In genomic region chr14:95927810-95928785, GRCm38 (mm10) we compare ENCODE assay signal across 20 mouse cellular contexts. TPM values are rescaled to one million over a fixed set of nuclear protein-coding genes. Genes with fewer than 3 reads are reported as not detected.
DNase-seq lines count a peak whose midpoint lies in the region; ATAC-seq and TF ChIP-seq lines count a peak whose summit lies in the region.
"Had no signal": no experiment of that assay in that cellular context is flagged by ENCODE, and none has a peak within 500 bp of the region (broad histone marks: within the 10 kb centered on the region; RNA-seq: fewer than 3 reads in every experiment).

No protein-coding gene starts in this region.

- no peak overlapping the region for H3K4me3 ChIP-seq in lung, embryonic 14.5 days (ENCODE audit: low read depth, low read length)
- H3K4me3 ChIP-seq in MEL (ENCODE audit: control insufficient read depth in 1 of 2, insufficient read depth in 1 of 2, low read depth in 2 of 2, low read length in 2 of 2): no peak overlapping the region
- H3K4me3 ChIP-seq: forebrain, embryonic 12.5 days; heart, adult 2 months; midbrain, embryonic 12.5 days had no signal

- no peak for TF ChIP-seq CTCF in lung, embryonic 14.5 days (IDR thresholded peaks at IDR 0.05; ENCODE audit: low read depth)
- peak in 2 of 3 experiments; percentile 1 to 7; a peak in 1 of 6 replicates for TF ChIP-seq CTCF in MEL (IDR thresholded peaks at IDR 0.05 in 2 of 3, conservative IDR thresholded peaks at IDR 0.05 in 1 of 3; ENCODE audit: control insufficient read depth in 1 of 3, insufficient read depth in 1 of 3, low read depth in 2 of 3, low read length in 3 of 3, poor library complexity in 1 of 3, severe bottlenecking in 1 of 3)

- H3K4me2 ChIP-seq in lung, embryonic 14.5 days: no peak overlapping the region
- H3K4me2 ChIP-seq: forebrain, embryonic 12.5 days; liver, embryonic 11.5 days; midbrain, embryonic 12.5 days had no signal

- H3K9ac ChIP-seq in lung, embryonic 14.5 days: no peak overlapping the region
- H3K9ac ChIP-seq in MEL (ENCODE audit: control insufficient read depth, low read depth, low read length, poor library complexity, severe bottlenecking): no peak overlapping the region
- H3K9ac ChIP-seq: forebrain, embryonic 12.5 days; midbrain, embryonic 12.5 days had no signal

- no peaks in the 10 kb centered on the region for H3K9me3 ChIP-seq in lung, embryonic 14.5 days (ENCODE audit: low read depth, low read length)
- H3K9me3 ChIP-seq in MEL (replicated peaks; ENCODE audit: insufficient read depth, low read length): no peaks in the 10 kb centered on the region
- H3K9me3 ChIP-seq: forebrain, embryonic 12.5 days; midbrain, embryonic 12.5 days had no signal

- TF ChIP-seq RAD21 in MEL (IDR thresholded peaks at IDR 0.05; ENCODE audit: low read depth, low read length): peak; percentile 47

- ATAC-seq in lung, embryonic 14.5 days (ENCODE audit: insufficient read depth): no peak
- peak; percentile 48; the same call in 1 of the 2 replicates for ATAC-seq in megakaryocyte progenitor cell, adult 5-6 weeks (replicated peaks; ENCODE audit: poor library complexity)

- TF ChIP-seq EP300 in MEL (IDR thresholded peaks at IDR 0.05; ENCODE audit: low read depth in 1 of 2, low read length in 2 of 2): no peak

- no peaks in the 10 kb centered on the region for H3K27me3 ChIP-seq in lung, embryonic 14.5 days (ENCODE audit: insufficient read depth, low read length)
- no peaks in the 10 kb centered on the region for H3K27me3 ChIP-seq in MEL (ENCODE audit: control insufficient read depth in 1 of 2, insufficient read depth in 2 of 2, low read length in 2 of 2)
- H3K27me3 ChIP-seq: CH12.LX; forebrain, embryonic 12.5 days; midbrain, embryonic 12.5 days had no signal

- H3K36me3 ChIP-seq in lung, embryonic 14.5 days (ENCODE audit: insufficient read depth): no peaks in the 10 kb centered on the region
- H3K36me3 ChIP-seq in MEL (ENCODE audit: control insufficient read depth in 1 of 2, insufficient read depth in 2 of 2, low read length in 2 of 2): no peaks in the 10 kb centered on the region
- H3K36me3 ChIP-seq: forebrain, embryonic 12.5 days; midbrain, embryonic 12.5 days had no signal

- WGBS in lung, embryonic 14.5 days: 56% methylated on average over 3 of the region's 3 CpGs

- no peaks in the 10 kb centered on the region for H3K79me2 ChIP-seq in MEL (ENCODE audit: control insufficient read depth, insufficient read depth, low read length, poor library complexity)

- no peak overlapping the region for H3K27ac ChIP-seq in lung, embryonic 14.5 days (ENCODE audit: low read depth)
- H3K27ac ChIP-seq in MEL (ENCODE audit: control insufficient read depth, low read depth, low read length): no peak overlapping the region
- H3K27ac ChIP-seq: forebrain, embryonic 12.5 days; heart, adult 2 months; midbrain, embryonic 12.5 days had no signal

- no peak for TF ChIP-seq POLR2A in MEL (IDR thresholded peaks at IDR 0.05; ENCODE audit: control insufficient read depth in 1 of 2, insufficient read depth in 1 of 2, low read depth in 1 of 2, low read length in 2 of 2, poor library complexity in 1 of 2)

- peak; percentile 3 to 6 for DNase-seq in kidney, adult 8-10 months
- no peak for DNase-seq in kidney, postnatal 25 days
- peak; percentile 63 for DNase-seq in lung, embryonic 14.5 days
- DNase-seq in lung, postnatal 14 days: no peak
- DNase-seq in MEL (ENCODE audit: low read depth, low spot score): peak; percentile 16
- DNase-seq in spleen, postnatal 14 days (ENCODE audit: low spot score in 2 of 2): no peak
- DNase-seq: adrenal gland, postnatal 14 days; cerebellum, adult 8-10 months; heart, adult 2 months; thymus, adult 2 months had no signal

- no peaks in the 10 kb centered on the region for H3K4me1 ChIP-seq in lung, embryonic 14.5 days (ENCODE audit: insufficient read depth)
- no peaks in the 10 kb centered on the region for H3K4me1 ChIP-seq in MEL (ENCODE audit: control insufficient read depth in 1 of 2, insufficient read depth in 2 of 2, low read length in 2 of 2)
- H3K4me1 ChIP-seq: forebrain, embryonic 12.5 days; midbrain, embryonic 12.5 days had no signal

TF ChIP-seq in MEL, 35 proteins besides CTCF, POLR2A, EP300 and RAD21:
- TF ChIP-seq NELFE (IDR thresholded peaks at IDR 0.05; ENCODE audit: low read depth, low read length) (no peak), CHD2 (IDR thresholded peaks at IDR 0.05; ENCODE audit: low read length) (no peak), ZKSCAN1 (IDR thresholded peaks at IDR 0.05; ENCODE audit: low read depth, low read length) (no peak), UBTF (IDR thresholded peaks at IDR 0.05; ENCODE audit: borderline replicate concordance, insufficient read depth, low read depth, low read length) (no peak), MAZ (IDR thresholded peaks at IDR 0.05; ENCODE audit: low read depth, low read length) (no peak), ZNF384 (IDR thresholded peaks at IDR 0.05; ENCODE audit: low read depth, low read length) (no peak), KAT2A (conservative IDR thresholded peaks at IDR 0.05; ENCODE audit: low read depth, low read length) (no peak), POLR2AphosphoS2 (IDR thresholded peaks at IDR 0.05; ENCODE audit: low read length) (no peak), POLR2AphosphoS5 (IDR thresholded peaks at IDR 0.05; ENCODE audit: borderline replicate concordance, low read depth, low read length) (no peak), BHLHE40 (IDR thresholded peaks at IDR 0.05; ENCODE audit: borderline replicate concordance, low read depth, low read length) (no peak), USF1 (IDR thresholded peaks at IDR 0.05; ENCODE audit: low read depth, low read length) (no peak), GATA1 (IDR thresholded peaks at IDR 0.05; ENCODE audit: low read depth, low read length) (no peak), USF2 (IDR thresholded peaks at IDR 0.05; ENCODE audit: borderline replicate concordance in 1 of 2, insufficient read depth in 1 of 2, low read depth in 1 of 2, low read length in 2 of 2) (no peak), HCFC1 (IDR thresholded peaks at IDR 0.05; ENCODE audit: low read depth, low read length) (no peak), RCOR1 (IDR thresholded peaks at IDR 0.05; ENCODE audit: low read depth, low read length) (no peak), MAFK (IDR thresholded peaks at IDR 0.05; ENCODE audit: borderline replicate concordance, low read depth, low read length) (no peak), ELF1 (IDR thresholded peaks at IDR 0.05; ENCODE audit: low read depth, low read length) (no peak), NRF1 (IDR thresholded peaks at IDR 0.05; ENCODE audit: insufficient read depth, low read depth, low read length, poor library complexity, severe bottlenecking) (no peak)

RNA-seq across cellular contexts. Expression of gene 4921530L21Rik, which starts 47.0 kb away (rescaled TPM):
- not detected in 2 replicates for polyA plus RNA-seq in lung, embryonic 14.5 days (2014; fragmentation: Nextera tagmentation; extraction: Ambion mirVana)
- not detected in 2 replicates for total RNA-seq in MEL (2012; rRNA removed)
- not detected for polyA plus RNA-seq in MEL (2012; ENCODE audit: insufficient read depth in 1 of 2, insufficient read length in 2 of 2, low read depth in 1 of 2, low replicate concordance in 2 of 2, missing spikeins in 1 of 2)
- not detected in 2 replicates for total RNA-seq in megakaryocyte progenitor cell, adult 5-6 weeks (2015)
- not detected in 2 replicates for total RNA-seq in megakaryocyte progenitor cell, adult 5-6 weeks (2017)
- total RNA-seq: adrenal gland, postnatal 14 days; CH12.LX; gastrocnemius, adult 8-10 months; heart, adult 2 months; layer of hippocampus, adult 18-20 months; left cerebral cortex, postnatal 10 days had no signal
- polyA plus RNA-seq: forebrain, embryonic 12.5 days; heart, adult 2 months; heart, embryonic 16.5 days; liver, embryonic 11.5 days; lung, embryonic 16.5 days; midbrain, embryonic 12.5 days; thymus, adult 2 months had no signal

Comparison
In these comparisons a context has a peak if more than half of its experiments do, and no peak if none do; other contexts are left out.
1. DNase-seq: peak in kidney, adult 8-10 months (2 of 2), lung, embryonic 14.5 days (single experiment) and MEL (single experiment); none in kidney, postnatal 25 days (0 of 2), lung, postnatal 14 days (single experiment) and spleen, postnatal 14 days (0 of 2).